Mouse (Mus musculus): ENCODE results near the gene Ss18l1. TPM values are rescaled to one million over a fixed set of nuclear protein-coding genes. Genes with fewer than 3 reads are reported as not detected.

Ss18l1 gene
- polyA plus RNA-seq (2014; fragmentation: Nextera tagmentation; extraction: Ambion mirVana) = 2.6 and 2.7 TPM in 2 replicates

DNA sequence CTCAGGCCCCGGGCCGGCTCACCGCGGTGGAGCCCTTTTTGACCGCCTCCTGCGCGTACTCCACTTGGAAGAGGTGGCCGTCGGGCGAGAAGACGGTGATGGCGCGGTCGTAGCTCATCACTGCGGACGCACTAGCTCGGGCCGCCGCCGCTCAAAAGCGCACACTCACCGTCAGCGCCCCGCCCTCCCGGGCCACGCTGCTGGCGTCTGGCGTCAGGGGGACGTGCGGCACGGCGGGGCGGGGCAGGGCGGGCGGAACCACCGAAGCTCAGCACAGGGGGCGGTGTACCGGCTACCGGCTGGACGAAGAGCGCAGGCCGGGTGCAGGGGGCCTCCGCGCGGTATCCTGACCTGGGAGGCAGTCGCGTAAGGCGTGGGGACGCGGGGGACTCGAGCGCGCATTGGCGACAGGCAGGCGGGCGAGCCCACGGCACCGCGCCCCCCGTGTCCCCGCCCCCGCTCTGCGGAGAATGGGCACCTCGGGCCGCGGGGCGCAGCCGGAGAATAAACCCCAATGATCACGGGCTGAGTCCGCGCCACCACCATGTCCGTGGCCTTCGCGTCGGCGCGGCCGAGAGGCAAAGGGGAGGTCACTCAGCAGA, at the start of gene Ss18l1, which contains the start of gene Psma7:
Ss18l1 (plus strand) TSS at position 254 of the 602 bp plus-strand sequence.
Psma7 (minus strand) TSS at position 178 of the 602 bp plus-strand sequence.
- under 1% methylated on average over 70 of the region's 78 CpGs for WGBS
- Histone ChIP-seq H3K9ac (ENCODE audit: low read depth, low read length) (peak within 1 kb of the TSS; percentile 91), H3K36me3 (ENCODE audit: control insufficient read depth, insufficient read depth, low read length) (peaks cover 17% of the 10 kb centered on the region), H3K27ac (ENCODE audit: low read depth, low read length) (peak within 1 kb of the TSS; percentile 92), H3K4me1 (replicated peaks; ENCODE audit: control insufficient read depth, insufficient read depth, low read length) (peaks cover 12% of the 10 kb centered on the region), H3K27me3 (replicated peaks; ENCODE audit: control insufficient read depth, insufficient read depth, low read length) (no peaks in the 10 kb centered on the region), H3K4me3 (ENCODE audit: low read depth, low read length) (peak within 1 kb of the TSS; percentile 98), H3K9me3 (ENCODE audit: control insufficient read depth, low read length) (no peaks in the 10 kb centered on the region), H3K4me2 (peak within 1 kb of the TSS; percentile 99)
- ATAC-seq (replicated peaks; ENCODE audit: low FRiP score) (peak; percentile 94), DNase-seq (ENCODE audit: low spot score) (peak; percentile 88)

DNA sequence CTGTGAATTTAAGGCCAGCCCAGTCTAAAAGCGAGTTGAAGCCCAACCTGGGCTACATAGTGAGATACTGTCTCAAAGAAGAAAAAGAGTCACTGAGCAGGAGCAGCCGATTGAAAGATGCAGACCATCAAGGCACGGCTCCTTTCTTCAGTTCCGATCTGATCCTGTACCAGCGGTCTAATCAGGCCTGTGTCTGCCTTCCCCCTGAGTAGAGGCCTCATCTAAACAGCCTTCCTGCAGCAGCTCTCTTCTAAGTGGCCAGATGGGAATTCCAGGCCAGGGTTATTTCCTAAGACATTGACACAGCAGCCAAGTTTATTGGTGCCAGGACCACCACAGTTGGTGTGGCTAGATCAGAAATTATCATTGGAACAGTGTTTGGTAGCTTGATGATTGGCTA, 49.2 kb upstream of the Ss18l1 start:
- H3K9me3 ChIP-seq (ENCODE audit: control insufficient read depth, low read length) = no peaks in the 10 kb centered on the region
- no peak overlapping the region for H3K4me2 ChIP-seq
- peak; percentile 25 for DNase-seq (ENCODE audit: low spot score)
- no peak overlapping the region for H3K27ac ChIP-seq (ENCODE audit: low read depth, low read length)
- ATAC-seq (replicated peaks; ENCODE audit: low FRiP score) = no peak
- WGBS = 79% methylated on average over 5 of the region's 5 CpGs
- no peaks in the 10 kb centered on the region for H3K36me3 ChIP-seq (ENCODE audit: control insufficient read depth, insufficient read depth, low read length)
- no peaks in the 10 kb centered on the region for H3K27me3 ChIP-seq (replicated peaks; ENCODE audit: control insufficient read depth, insufficient read depth, low read length)
- no peak overlapping the region for H3K9ac ChIP-seq (ENCODE audit: low read depth, low read length)
- no peaks in the 10 kb centered on the region for H3K4me1 ChIP-seq (replicated peaks; ENCODE audit: control insufficient read depth, insufficient read depth, low read length)
- no peak overlapping the region for H3K4me3 ChIP-seq (ENCODE audit: low read depth, low read length)

DNA sequence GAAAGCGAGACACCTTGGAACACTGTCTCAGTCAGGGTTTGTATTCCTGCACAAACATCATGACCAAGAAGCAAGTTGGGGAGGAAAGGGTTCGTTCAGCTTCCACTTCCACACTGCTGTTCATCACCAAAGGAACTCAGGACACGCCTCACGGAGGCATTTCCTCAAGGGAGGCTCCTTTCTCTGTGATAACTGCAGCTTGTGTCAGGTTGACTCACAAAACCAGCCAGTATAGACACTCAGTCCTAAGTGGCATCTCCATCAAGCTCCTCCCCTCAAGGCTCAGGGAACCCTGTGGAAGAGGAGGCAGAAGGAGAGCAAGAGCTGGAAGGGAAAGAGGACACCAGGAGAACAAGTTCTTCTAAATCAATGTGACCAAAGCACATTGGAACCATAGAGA, 43.9 kb upstream of the Ss18l1 start:
- no peak overlapping the region for H3K4me3 ChIP-seq (ENCODE audit: low read depth, low read length)
- H3K27ac ChIP-seq (ENCODE audit: low read depth, low read length) = no peak overlapping the region
- H3K36me3 ChIP-seq (ENCODE audit: control insufficient read depth, insufficient read depth, low read length) = no peaks in the 10 kb centered on the region
- no peak overlapping the region for H3K9ac ChIP-seq (ENCODE audit: low read depth, low read length)
- DNase-seq (ENCODE audit: low spot score) = peak; percentile 23
- no peaks in the 10 kb centered on the region for H3K9me3 ChIP-seq (ENCODE audit: control insufficient read depth, low read length)
- no peak for ATAC-seq (replicated peaks; ENCODE audit: low FRiP score)
- H3K4me1 ChIP-seq (replicated peaks; ENCODE audit: control insufficient read depth, insufficient read depth, low read length) = no peaks in the 10 kb centered on the region
- no peaks in the 10 kb centered on the region for H3K27me3 ChIP-seq (replicated peaks; ENCODE audit: control insufficient read depth, insufficient read depth, low read length)
- no peak overlapping the region for H3K4me2 ChIP-seq
- WGBS = 57% methylated on average over 4 of the region's 4 CpGs

DNA sequence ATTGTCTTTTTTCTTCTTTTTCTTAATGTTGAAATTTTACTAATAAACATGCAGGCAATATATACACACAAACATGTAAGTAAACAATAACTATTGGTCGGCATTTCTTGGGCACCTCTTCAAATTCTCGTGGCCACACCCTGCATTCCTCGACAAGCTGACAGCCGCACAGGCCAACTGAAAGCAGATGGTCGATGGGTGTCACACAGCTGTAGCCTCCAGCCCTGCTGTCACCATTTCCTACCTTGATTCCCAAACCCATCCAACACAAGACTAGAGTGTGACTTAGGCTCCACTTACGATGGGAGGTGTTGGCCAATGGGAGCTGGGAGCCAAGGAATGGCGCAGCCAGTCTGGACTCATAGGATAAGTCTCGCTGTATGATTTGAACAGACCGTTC, 40.7 kb upstream of the Ss18l1 start:
- Histone ChIP-seq H3K9ac (ENCODE audit: low read depth, low read length) (no peak overlapping the region), H3K27ac (ENCODE audit: low read depth, low read length) (no peak overlapping the region), H3K4me1 (replicated peaks; ENCODE audit: control insufficient read depth, insufficient read depth, low read length) (no peaks in the 10 kb centered on the region), H3K4me3 (ENCODE audit: low read depth, low read length) (no peak overlapping the region), H3K27me3 (replicated peaks; ENCODE audit: control insufficient read depth, insufficient read depth, low read length) (peaks cover 2% of the 10 kb centered on the region; the same call in 1 of the 2 replicates), H3K36me3 (ENCODE audit: control insufficient read depth, insufficient read depth, low read length) (no peaks in the 10 kb centered on the region), H3K9me3 (ENCODE audit: control insufficient read depth, low read length) (no peaks in the 10 kb centered on the region), H3K4me2 (no peak overlapping the region)
- no peak for DNase-seq (ENCODE audit: low spot score)
- WGBS = 85% methylated on average over 9 of the region's 9 CpGs
- ATAC-seq (replicated peaks; ENCODE audit: low FRiP score) = no peak

DNA sequence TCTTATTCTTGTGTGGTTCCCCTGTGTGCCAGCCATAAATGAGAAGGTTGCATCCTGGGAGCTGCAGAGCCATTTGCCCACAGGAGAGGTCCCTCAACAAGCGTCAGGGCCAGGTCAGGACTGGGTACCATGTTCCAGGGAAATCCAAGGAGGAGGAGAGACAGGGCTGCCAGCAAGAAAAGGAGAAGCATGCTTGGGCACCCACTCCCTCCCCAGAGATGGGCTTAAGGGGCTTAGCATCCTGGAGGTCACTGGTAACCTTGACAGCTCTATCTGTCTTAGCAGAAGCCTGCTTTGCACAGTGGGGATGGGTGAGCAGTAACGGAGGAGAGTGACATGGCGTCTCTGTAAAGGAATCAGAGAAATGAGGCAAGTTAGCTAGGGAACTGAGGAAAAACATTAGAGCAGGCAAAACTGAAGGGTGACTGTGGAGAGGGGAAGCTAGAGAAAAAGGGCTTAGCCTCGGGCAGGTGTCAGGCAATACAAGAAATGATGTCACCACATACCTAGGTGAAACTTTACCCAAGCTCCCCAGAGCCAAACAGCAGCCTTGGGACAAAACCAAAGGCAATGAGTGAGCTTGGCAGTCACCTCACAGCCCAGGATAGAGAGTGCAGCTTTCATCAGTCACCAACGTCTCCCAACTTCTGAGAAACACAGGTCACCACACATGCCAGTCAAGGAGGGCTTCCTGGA, 36.5 kb upstream of the Ss18l1 start:
- peak; percentile 28 for DNase-seq (ENCODE audit: low spot score)
- Histone ChIP-seq H3K4me1 (replicated peaks; ENCODE audit: control insufficient read depth, insufficient read depth, low read length) (no peaks in the 10 kb centered on the region), H3K4me2 (no peak overlapping the region), H3K27ac (ENCODE audit: low read depth, low read length) (no peak overlapping the region), H3K9ac (ENCODE audit: low read depth, low read length) (no peak overlapping the region), H3K4me3 (ENCODE audit: low read depth, low read length) (no peak overlapping the region), H3K27me3 (replicated peaks; ENCODE audit: control insufficient read depth, insufficient read depth, low read length) (peaks cover 2% of the 10 kb centered on the region; the same call in 1 of the 2 replicates), H3K9me3 (ENCODE audit: control insufficient read depth, low read length) (no peaks in the 10 kb centered on the region), H3K36me3 (ENCODE audit: control insufficient read depth, insufficient read depth, low read length) (no peaks in the 10 kb centered on the region)
- WGBS = 53% methylated on average over 5 of the region's 5 CpGs
- no peak for ATAC-seq (replicated peaks; ENCODE audit: low FRiP score)

DNA sequence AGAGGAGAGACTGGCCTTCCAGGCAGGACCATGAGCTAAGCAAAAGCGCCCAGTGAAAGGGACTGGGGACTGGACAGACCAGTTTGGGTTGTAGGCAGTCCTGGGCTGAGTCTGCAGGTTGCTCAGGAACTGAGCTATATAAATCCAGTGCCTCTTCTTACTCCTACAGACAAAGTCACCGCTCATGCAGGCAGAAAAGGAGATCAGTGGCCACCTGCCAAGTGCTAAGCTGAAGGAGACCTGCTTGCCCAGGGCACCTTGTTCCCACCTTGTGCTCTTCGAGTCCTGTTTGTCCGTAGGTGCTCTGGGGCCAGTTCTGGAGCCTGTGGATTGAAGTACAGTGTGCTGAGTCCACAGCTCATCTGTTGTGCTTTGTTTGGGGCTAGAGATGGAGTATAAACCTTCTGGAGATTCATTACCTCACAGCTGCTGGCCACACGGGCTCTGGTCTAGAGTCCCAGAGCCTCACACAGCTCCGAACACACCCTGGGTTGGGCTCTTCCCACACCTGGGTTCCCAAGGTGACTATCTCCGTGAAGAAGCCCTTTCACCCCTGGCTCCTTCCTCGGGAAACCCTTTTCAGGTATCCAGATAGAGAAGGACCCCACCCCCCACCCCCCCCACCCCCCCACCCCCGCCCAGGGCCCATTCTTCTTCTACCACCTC, 35.8 kb upstream of the Ss18l1 start:
- Histone ChIP-seq H3K4me2 (no peak overlapping the region), H3K9ac (ENCODE audit: low read depth, low read length) (no peak overlapping the region), H3K9me3 (ENCODE audit: control insufficient read depth, low read length) (no peaks in the 10 kb centered on the region), H3K27ac (ENCODE audit: low read depth, low read length) (no peak overlapping the region), H3K4me1 (replicated peaks; ENCODE audit: control insufficient read depth, insufficient read depth, low read length) (no peaks in the 10 kb centered on the region), H3K27me3 (replicated peaks; ENCODE audit: control insufficient read depth, insufficient read depth, low read length) (peaks cover 2% of the 10 kb centered on the region; the same call in 1 of the 2 replicates), H3K36me3 (ENCODE audit: control insufficient read depth, insufficient read depth, low read length) (no peaks in the 10 kb centered on the region), H3K4me3 (ENCODE audit: low read depth, low read length) (no peak overlapping the region)
- WGBS = 41% methylated on average over 9 of the region's 9 CpGs
- ATAC-seq (replicated peaks; ENCODE audit: low FRiP score) (no peak), DNase-seq (ENCODE audit: low spot score) (peak; percentile 29)

DNA sequence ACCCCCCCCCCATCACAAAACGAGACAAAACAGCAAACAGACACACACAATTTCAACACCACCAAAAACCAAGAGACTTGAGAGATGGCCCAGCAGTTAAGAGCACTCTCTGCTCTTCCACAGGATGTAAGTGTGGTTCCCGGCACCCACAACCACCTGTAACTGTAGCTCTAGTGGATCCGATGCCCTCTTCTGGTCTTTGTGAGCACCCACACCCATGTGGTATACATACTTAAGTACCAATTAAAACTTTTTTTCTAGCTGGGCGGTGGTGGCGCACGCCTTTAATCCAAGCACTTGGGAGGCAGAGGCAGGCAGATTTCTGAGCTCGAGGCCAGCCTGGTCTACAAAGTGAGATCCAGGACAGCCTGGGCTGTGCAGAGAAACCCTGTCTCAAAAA, 31.6 kb upstream of the Ss18l1 start:
- Histone ChIP-seq H3K4me3 (ENCODE audit: low read depth, low read length) (no peak overlapping the region), H3K27me3 (replicated peaks; ENCODE audit: control insufficient read depth, insufficient read depth, low read length) (peaks cover 2% of the 10 kb centered on the region; the same call in 1 of the 2 replicates), H3K4me2 (no peak overlapping the region), H3K4me1 (replicated peaks; ENCODE audit: control insufficient read depth, insufficient read depth, low read length) (no peaks in the 10 kb centered on the region), H3K36me3 (ENCODE audit: control insufficient read depth, insufficient read depth, low read length) (no peaks in the 10 kb centered on the region), H3K27ac (ENCODE audit: low read depth, low read length) (no peak overlapping the region), H3K9ac (ENCODE audit: low read depth, low read length) (no peak overlapping the region), H3K9me3 (ENCODE audit: control insufficient read depth, low read length) (no peaks in the 10 kb centered on the region)
- 89% methylated on average over 7 of the region's 7 CpGs for WGBS
- DNase-seq (ENCODE audit: low spot score) (no peak), ATAC-seq (replicated peaks; ENCODE audit: low FRiP score) (no peak)

DNA sequence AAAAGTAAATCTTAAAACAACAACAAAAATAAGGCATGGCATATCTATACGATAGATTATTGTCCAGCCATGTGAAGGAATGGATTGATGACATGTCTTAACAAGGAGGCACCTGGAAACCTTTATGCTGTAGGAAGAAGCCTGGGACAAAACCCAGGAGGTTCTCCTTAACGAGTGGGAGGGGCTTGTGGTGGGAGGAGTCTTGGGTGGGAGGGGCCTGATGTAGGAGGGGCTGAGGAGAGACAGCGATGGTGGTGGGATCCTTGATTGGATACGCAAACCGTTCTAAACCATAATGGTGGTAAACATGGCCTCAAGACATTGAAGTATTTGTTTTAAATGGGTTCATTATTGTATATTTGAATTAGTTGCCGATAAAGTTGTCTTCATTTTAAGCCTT, 30.9 kb upstream of the Ss18l1 start:
- H3K27ac ChIP-seq (ENCODE audit: low read depth, low read length) = no peak overlapping the region
- H3K9me3 ChIP-seq (ENCODE audit: control insufficient read depth, low read length) = no peaks in the 10 kb centered on the region
- H3K4me2 ChIP-seq = no peak overlapping the region
- H3K4me1 ChIP-seq (replicated peaks; ENCODE audit: control insufficient read depth, insufficient read depth, low read length) = no peaks in the 10 kb centered on the region
- H3K4me3 ChIP-seq (ENCODE audit: low read depth, low read length) = no peak overlapping the region
- ATAC-seq (replicated peaks; ENCODE audit: low FRiP score) (no peak), DNase-seq (ENCODE audit: low spot score) (peak; percentile 25)
- 0 out of 2 replicates have a peak, but pooled peaks cover under 1% of the 10 kb centered on the region for H3K27me3 ChIP-seq (replicated peaks; ENCODE audit: control insufficient read depth, insufficient read depth, low read length)
- H3K36me3 ChIP-seq (ENCODE audit: control insufficient read depth, insufficient read depth, low read length) = no peaks in the 10 kb centered on the region
- no peak overlapping the region for H3K9ac ChIP-seq (ENCODE audit: low read depth, low read length)
- 81% methylated on average over 6 of the region's 6 CpGs for WGBS

Measured in liver, embryonic 11.5 days (tissue).